Mouse (Mus musculus) cortical plate, adult 2 months (tissue): ENCODE data around the gene Dclk1.

Experiments used
- CTCF ChIP-seq: fragments of 200-500 bp; IDR thresholded peaks from 2 replicates; pipeline ENCODE4 v1.5.1; 2011; ENCODE audit warnings: mild to moderate bottlenecking, control low read depth, low read length; ENCODE audit not compliant: insufficient read depth; ENCODE audit errors: extremely low read depth
- POLR2A ChIP-seq: fragments of 200-500 bp; IDR thresholded peaks from 2 replicates; pipeline ENCODE4 v1.6.1; 2011; ENCODE audit warnings: mild to moderate bottlenecking, low read length, control low read depth; ENCODE audit not compliant: insufficient read depth; ENCODE audit errors: extremely low read depth

GRCm38 (mm10) chr3:55222502-55222901 lies 19.7 kb upstream of the Dclk1 start:
- TF ChIP-seq CTCF: 0 out of 2 replicates have a peak, but pooled peaks have one; percentile 19
- no peak for TF ChIP-seq POLR2A
